Mouse (Mus musculus) hindbrain, embryonic 11.5 days (tissue): ENCODE measurements around the gene Hcrt. TPM values are rescaled to one million over a fixed set of nuclear protein-coding genes. Genes with fewer than 3 reads are reported as not detected.

Experiments
- ATAC-seq: fragments of 200-750 bp; cut with Nextera tagmentation; 2 replicates; pipeline ENCODE4 v1.8.0; 2017; ENCODE audit warnings: mild to moderate bottlenecking, moderate TSS enrichment, moderate library complexity; ENCODE audit not compliant: low FRiP score
- DNase-seq: peaks from one replicate; pipeline ENCODE4 v3.0.0-alpha.2; 2015; ENCODE audit warnings: low spot score
- H3K27ac ChIP-seq: fragments of 300-500 bp; sonication (generic); 2 replicates; pipeline ENCODE4 v1.5.1; 2014; ENCODE audit warnings: mild to moderate bottlenecking, low read depth, low read length
- H3K27me3 ChIP-seq: fragments of 300-500 bp; sonication (generic); 2 replicates; pipeline ENCODE4 v1.6.1; 2014; ENCODE audit warnings: mild to moderate bottlenecking, low read length, moderate library complexity, mixed read lengths; ENCODE audit not compliant: control insufficient read depth, insufficient read depth
- H3K36me3 ChIP-seq: fragments of 300-500 bp; sonication (generic); 2 replicates; pipeline ENCODE4 v1.6.1; 2014; ENCODE audit warnings: mild to moderate bottlenecking, low read length, moderate library complexity, mixed read lengths; ENCODE audit not compliant: control insufficient read depth, insufficient read depth
- H3K4me1 ChIP-seq: fragments of 300-500 bp; sonication (generic); replicated peaks from 2 replicates; pipeline ENCODE4 v1.6.1; 2014; ENCODE audit warnings: low read length, mixed read lengths; ENCODE audit not compliant: control insufficient read depth, insufficient read depth
- H3K4me2 ChIP-seq: fragments of 300-500 bp; sonication (generic); replicated peaks from 2 replicates; pipeline ENCODE4 v1.6.1; 2014; ENCODE audit warnings: mild to moderate bottlenecking, low read depth, low read length
- H3K4me3 ChIP-seq: fragments of 300-500 bp; sonication (generic); 2 replicates; pipeline ENCODE4 v1.5.1; 2014; ENCODE audit warnings: low read depth, low read length
- H3K9ac ChIP-seq: fragments of 300-500 bp; sonication (generic); 2 replicates; pipeline ENCODE4 v1.6.1; 2014; ENCODE audit warnings: low read depth, low read length
- H3K9me3 ChIP-seq: fragments of 300-500 bp; sonication (generic); 2 replicates; pipeline ENCODE4 v1.6.1; 2016; ENCODE audit warnings: low read length; ENCODE audit not compliant: control insufficient read depth
- WGBS: fragments of 180-500 bp; shearing (Covaris S2); extraction: QIAGEN DNeasy Blood & Tissue Kit; methylation state at CpG from one replicate; pipeline ENCODE4 v1.1.7; 2014; 5-methylcytosine and 5-hydroxymethylcytosine counted together
- polyA plus RNA-seq: library from polyadenylated mRNA; unstranded; fragments of >200 nt; fragmentation: Nextera tagmentation; extraction: Ambion mirVana; gene quantifications from 2 replicates; pipeline ENCODE4 v1.2.1, GENCODE M21; 2014

The Hcrt gene
- polyA plus RNA-seq, 1 experiment from 2014 or later, result not detected

DNA sequence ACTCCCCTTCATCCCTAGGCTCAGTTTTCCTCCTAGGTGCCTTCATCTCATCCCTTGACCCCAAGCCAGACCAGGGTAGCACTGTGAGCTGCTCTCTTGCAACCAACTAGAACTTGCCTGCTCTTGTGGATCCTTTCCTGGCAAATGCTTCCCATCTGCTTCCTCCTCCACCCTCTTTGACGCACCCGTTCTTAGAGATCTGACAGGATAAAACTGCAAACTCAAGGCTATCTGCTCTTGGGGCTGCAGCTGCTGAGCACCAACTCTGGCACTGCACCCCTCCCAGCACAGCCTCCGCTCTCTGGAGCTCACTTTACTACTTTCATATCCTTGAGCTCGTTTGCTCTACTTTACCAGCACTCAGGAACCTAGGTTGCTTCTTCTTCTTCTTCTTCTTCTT is 14.1 kb downstream of the Hcrt start:
- no peaks in the 10 kb centered on the region for H3K9me3 ChIP-seq
- DNase-seq, result no peak
- H3K9ac ChIP-seq, result no peak overlapping the region
- H3K4me2 ChIP-seq, result no peak overlapping the region
- WGBS, result 81% methylated on average over 4 of the region's 4 CpGs
- no peaks in the 10 kb centered on the region for H3K4me1 ChIP-seq
- H3K36me3 ChIP-seq, result no peaks in the 10 kb centered on the region
- H3K27ac ChIP-seq, result no peak overlapping the region
- no peak overlapping the region for H3K4me3 ChIP-seq
- H3K27me3 ChIP-seq, result no peaks in the 10 kb centered on the region
- no peak for ATAC-seq

- H3K27me3 ChIP-seq, result no peaks in the 10 kb centered on the region
- no peak for ATAC-seq
- no peak overlapping the region for H3K4me2 ChIP-seq
- DNase-seq, result no peak
- H3K4me1 ChIP-seq, result no peaks in the 10 kb centered on the region
- H3K36me3 ChIP-seq, result no peaks in the 10 kb centered on the region
- H3K9ac ChIP-seq, result no peak overlapping the region
- H3K9me3 ChIP-seq, result no peaks in the 10 kb centered on the region
- 67% methylated on average over 5 of the region's 5 CpGs for WGBS
- no peak overlapping the region for H3K27ac ChIP-seq
- H3K4me3 ChIP-seq, result no peak overlapping the region
Observed at GRCm38 (mm10) chr11:100747114-100747513, 15.6 kb downstream of the Hcrt start.

DNA sequence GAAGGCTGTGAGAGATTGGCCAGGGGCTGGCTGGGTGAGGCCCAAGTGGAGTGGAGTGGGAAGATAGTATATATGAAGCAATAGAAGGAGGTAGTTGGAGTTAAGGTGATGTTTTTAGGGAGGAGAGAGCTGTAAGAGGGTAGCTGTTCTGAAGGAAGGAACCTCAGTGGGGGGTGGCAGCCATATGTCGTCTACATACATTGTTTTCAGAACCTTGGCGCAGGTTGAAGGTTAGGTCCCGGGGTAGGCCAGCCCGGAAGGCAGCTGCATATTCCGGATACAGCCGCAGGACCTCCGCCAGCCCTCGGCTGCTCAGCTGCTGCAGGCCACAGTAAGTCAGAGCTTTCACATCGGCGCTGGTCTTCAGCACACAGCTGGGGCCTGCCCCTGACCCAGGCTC is 16.2 kb downstream of the Hcrt start:
- Histone ChIP-seq H3K27me3 (no peaks in the 10 kb centered on the region), H3K9me3 (no peaks in the 10 kb centered on the region), H3K4me2 (no peak overlapping the region), H3K9ac (no peak overlapping the region), H3K27ac (no peak overlapping the region), H3K4me1 (no peaks in the 10 kb centered on the region), H3K36me3 (no peaks in the 10 kb centered on the region), H3K4me3 (no peak overlapping the region)
- ATAC-seq (no peak), DNase-seq (no peak)
- WGBS, result 81% methylated on average over 10 of the region's 10 CpGs

GRCm38 (mm10) chr11:100745085-100745484 is 17.6 kb downstream of the Hcrt start:
- peak; percentile 14; the same call in 1 of the 2 replicates for ATAC-seq
- WGBS, result 18% methylated on average over 6 of the region's 6 CpGs

GRCm38 (mm10) chr11:100741348-100741747 is 21.4 kb downstream of the Hcrt start:
- H3K9me3 ChIP-seq, result no peaks in the 10 kb centered on the region
- H3K36me3 ChIP-seq, result no peaks in the 10 kb centered on the region
- WGBS, result 75% methylated on average over 6 of the region's 6 CpGs
- H3K4me3 ChIP-seq, result no peak overlapping the region
- peaks cover 3% of the 10 kb centered on the region; the same call in 1 of the 2 replicates for H3K4me1 ChIP-seq
- ATAC-seq (no peak), DNase-seq (no peak)
- no peak overlapping the region for H3K4me2 ChIP-seq
- no peak overlapping the region for H3K9ac ChIP-seq
- no peaks in the 10 kb centered on the region for H3K27me3 ChIP-seq
- H3K27ac ChIP-seq, result no peak overlapping the region

More at GRCm38 (mm10) chr11:100745085-100745484, 17.6 kb downstream of the Hcrt start:
- no peak overlapping the region for H3K4me3 ChIP-seq
- H3K4me1 ChIP-seq, result no peaks in the 10 kb centered on the region
- H3K27me3 ChIP-seq, result no peaks in the 10 kb centered on the region
- H3K27ac ChIP-seq, result no peak overlapping the region
- H3K9ac ChIP-seq, result no peak overlapping the region
- no peaks in the 10 kb centered on the region for H3K9me3 ChIP-seq
- no peaks in the 10 kb centered on the region for H3K36me3 ChIP-seq
- H3K4me2 ChIP-seq, result no peak overlapping the region
- peak; percentile 78 for DNase-seq

DNA sequence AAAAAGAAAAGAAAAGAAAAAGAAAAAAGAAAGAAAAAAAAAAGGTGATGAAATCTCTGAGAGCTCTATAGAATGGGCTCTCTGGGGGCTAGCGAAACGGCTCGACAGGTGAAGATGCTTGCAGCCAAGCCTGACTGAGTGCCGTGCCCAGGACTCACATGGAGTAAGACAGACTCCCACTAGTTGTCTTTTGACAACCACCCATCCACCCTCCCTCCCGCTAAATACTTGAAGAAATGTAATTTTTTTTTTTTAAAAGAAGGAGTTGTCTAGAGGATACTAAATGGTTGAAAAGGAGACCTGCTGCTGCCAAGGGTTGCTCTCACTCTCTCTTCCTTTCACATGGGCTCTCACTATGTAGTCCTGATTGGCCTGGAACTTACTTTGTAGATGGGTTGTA is 24.0 kb downstream of the Hcrt start:
- peak overlapping the region; percentile 97 for H3K4me3 ChIP-seq
- peak overlapping the region; percentile 40 for H3K9ac ChIP-seq
- H3K4me2 ChIP-seq, result peak overlapping the region; percentile 79
- H3K27me3 ChIP-seq, result no peaks in the 10 kb centered on the region
- WGBS, result 19% methylated on average over 5 of the region's 5 CpGs
- peaks cover 3% of the 10 kb centered on the region; the same call in 1 of the 2 replicates for H3K4me1 ChIP-seq
- no peak overlapping the region for H3K27ac ChIP-seq
- peak; percentile 5 for DNase-seq
- H3K9me3 ChIP-seq, result no peaks in the 10 kb centered on the region
- H3K36me3 ChIP-seq, result no peaks in the 10 kb centered on the region
- no peak for ATAC-seq

DNA sequence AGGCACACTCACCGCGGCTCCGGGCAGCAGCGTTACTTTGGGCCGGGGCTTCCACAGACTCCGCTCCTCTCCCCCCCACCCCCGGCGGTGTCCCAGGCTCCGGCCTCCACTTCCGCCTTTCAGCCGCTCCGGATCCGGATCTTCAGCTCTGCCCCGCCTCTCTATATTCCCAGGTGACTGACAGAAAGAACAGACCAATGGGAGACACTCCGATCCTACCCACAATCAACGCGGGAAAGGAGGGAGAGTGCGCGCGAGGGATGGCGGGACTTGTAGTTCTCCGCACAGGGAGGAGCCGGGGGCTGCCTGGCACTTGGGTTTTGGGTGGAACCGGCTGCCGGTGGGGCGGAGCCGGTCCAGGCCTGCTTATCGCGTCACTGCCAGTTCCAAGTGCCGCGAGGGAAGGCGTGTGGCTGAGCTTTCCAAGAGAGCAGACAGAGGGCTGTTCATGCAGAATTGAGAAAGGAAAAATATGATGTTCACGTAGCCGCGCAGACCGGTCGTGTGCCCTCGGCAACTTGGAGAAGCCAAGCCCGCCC is 24.6 kb downstream of the Hcrt start, which contains the start of gene Rab5c:
TSS of gene Rab5c (minus strand) at position 150 of the 539 bp plus-strand sequence.
- Histone ChIP-seq H3K9ac (peak within 1 kb of the TSS; percentile 97), H3K9me3 (no peaks in the 10 kb centered on the region), H3K36me3 (0 out of 2 replicates have a peak, but pooled peaks cover under 1% of the 10 kb centered on the region), H3K4me1 (peaks cover 3% of the 10 kb centered on the region; the same call in 1 of the 2 replicates), H3K4me2 (peak within 1 kb of the TSS; percentile 79), H3K27me3 (no peaks in the 10 kb centered on the region), H3K4me3 (peak within 1 kb of the TSS; percentile 97), H3K27ac (0 out of 2 replicates have a peak within 1 kb of the TSS, but pooled peaks have one; percentile 17)
- under 1% methylated on average over 38 of the region's 39 CpGs for WGBS
- DNase-seq (peak; percentile 98), ATAC-seq (peak; percentile 98)

- 0 out of 2 replicates have a peak, but pooled peaks cover 2% of the 10 kb centered on the region for H3K36me3 ChIP-seq
- peak overlapping the region; percentile 97 for H3K9ac ChIP-seq
- DNase-seq (no peak), ATAC-seq (no peak)
- H3K4me1 ChIP-seq, result peaks cover 3% of the 10 kb centered on the region; the same call in 1 of the 2 replicates
- WGBS, result 4% methylated on average over 13 of the region's 13 CpGs
- peak overlapping the region; percentile 79 for H3K4me2 ChIP-seq
- H3K9me3 ChIP-seq, result no peaks in the 10 kb centered on the region
- no peaks in the 10 kb centered on the region for H3K27me3 ChIP-seq
- peak overlapping the region; percentile 97 for H3K4me3 ChIP-seq
- H3K27ac ChIP-seq, result no peak overlapping the region
Observed at GRCm38 (mm10) chr11:100737105-100737733, 25.5 kb downstream of the Hcrt start.

- Histone ChIP-seq H3K4me3 (no peak overlapping the region), H3K4me1 (peaks cover 3% of the 10 kb centered on the region; the same call in 1 of the 2 replicates), H3K27ac (no peak overlapping the region), H3K27me3 (no peaks in the 10 kb centered on the region), H3K4me2 (no peak overlapping the region; the same call in 1 of the 2 replicates), H3K36me3 (0 out of 2 replicates have a peak, but pooled peaks cover 2% of the 10 kb centered on the region), H3K9me3 (no peaks in the 10 kb centered on the region), H3K9ac (no peak overlapping the region)
- DNase-seq, result no peak
- no peak for ATAC-seq
- 87% methylated on average over 4 of the region's 4 CpGs for WGBS
Observed at GRCm38 (mm10) chr11:100736746-100737080, 26.0 kb downstream of the Hcrt start.
